Mouse (Mus musculus) Patski (cell line): ENCODE data around the gene Galnt9. TPM values are rescaled to one million over a fixed set of nuclear protein-coding genes. Genes with fewer than 3 reads are reported as not detected.

Experiments
- ATAC-seq: fragments of 100-300 bp; one replicate; pipeline ENCODE4 v1.8.0; 2021
- CTCF ChIA-PET: fragments of 350-600 bp; sonication (Branson Sonifier 250); formaldehyde crosslinking; loops from one replicate; lab custom pipeline; 2022; ENCODE audit warnings: inconsistent platforms; lab: Charles Lee
- POLR2A ChIA-PET: fragments of 350-600 bp; sonication (Branson Sonifier 250); formaldehyde crosslinking; loops from one replicate; lab custom pipeline; 2022; ENCODE audit warnings: antibody characterized with exemption, inconsistent platforms; lab: Charles Lee
- DNase-seq: peaks from one replicate; pipeline ENCODE4 v3.0.0-alpha.2; 2011; ENCODE audit warnings: low read depth, low spot score
- H3K27me3 ChIP-seq: fragments of 371-371 bp; one replicate; pipeline ENCODE4 v1.5.1; 2021
- CTCF ChIP-seq: fragments of 100-300 bp; IDR thresholded peaks from one replicate; pipeline ENCODE4 v1.5.1; 2021
- in situ Hi-C: fragments of 300-500 bp; cut with MboI; formaldehyde crosslinking; loops from 3 replicates; pipeline ENCODE4 v1.11.1; 2018; ENCODE audit warnings: low pct_unique_long_range_greater_than_20kb, mixed read lengths
- polyA plus RNA-seq: library from polyadenylated mRNA; unstranded; gene quantifications from one replicate; pipeline ENCODE4 v1.2.3, GENCODE M21; 2021

Gene Galnt9
- polyA plus RNA-seq, 1 experiment from 2014 or later = not detected

DNA sequence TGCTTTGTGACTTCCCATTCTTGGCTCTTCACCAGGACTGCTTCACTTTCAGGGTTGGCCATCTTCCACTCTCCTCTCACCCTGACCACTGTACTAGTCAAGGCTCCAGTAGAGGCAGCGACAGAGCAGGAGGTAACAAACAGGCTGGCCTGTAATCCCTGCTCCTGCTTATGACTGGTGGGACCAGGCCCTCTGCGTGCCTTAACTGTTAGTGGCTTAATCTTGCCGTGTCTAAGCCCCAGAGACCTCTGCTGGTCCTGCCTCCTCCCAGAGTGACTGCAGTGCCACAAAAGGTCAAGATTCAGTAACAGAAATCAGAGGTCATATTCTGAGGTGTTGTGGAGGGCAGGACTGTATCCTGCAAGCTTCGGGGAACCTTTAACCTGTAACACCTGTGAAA lies 13.1 kb upstream of the Galnt9 start:
- TF ChIP-seq CTCF = no peak
- CTCF ChIA-PET = no interaction called here
- POLR2A ChIA-PET = no interaction called here
- no peak for ATAC-seq
- peaks cover 11% of the 10 kb centered on the region for H3K27me3 ChIP-seq
- in situ Hi-C loops = no loop called here
- no peak for DNase-seq

DNA sequence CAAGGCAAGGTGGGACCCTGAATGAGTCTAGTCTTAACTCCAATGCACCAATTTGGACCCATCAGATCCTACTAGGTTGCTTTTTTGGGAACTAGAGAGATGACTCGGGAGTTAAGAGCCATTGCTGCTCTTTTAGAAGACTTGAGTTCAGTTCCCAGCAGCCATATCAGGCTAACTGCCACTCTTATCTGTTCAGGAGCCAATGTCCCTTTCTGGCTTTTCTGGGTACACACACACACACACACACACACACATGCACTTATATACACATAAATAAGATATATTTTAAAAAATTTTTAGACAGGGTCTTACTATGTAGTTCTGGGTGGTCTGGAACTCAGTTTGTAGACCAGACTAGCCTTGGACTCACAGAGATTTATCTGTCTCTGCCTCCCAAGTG lies 9.8 kb upstream of the Galnt9 start:
- ChIA-PET POLR2A (interaction anchor here (0.6 kb wide), 1 partner anchor 96 kb away, joined by 3 read pairs; no protein-coding TSS in a partner anchor), CTCF (no interaction called here)
- no peak for ATAC-seq
- in situ Hi-C loops = no loop called here
- TF ChIP-seq CTCF = no peak
- DNase-seq = no peak
- peaks cover 11% of the 10 kb centered on the region for H3K27me3 ChIP-seq

DNA sequence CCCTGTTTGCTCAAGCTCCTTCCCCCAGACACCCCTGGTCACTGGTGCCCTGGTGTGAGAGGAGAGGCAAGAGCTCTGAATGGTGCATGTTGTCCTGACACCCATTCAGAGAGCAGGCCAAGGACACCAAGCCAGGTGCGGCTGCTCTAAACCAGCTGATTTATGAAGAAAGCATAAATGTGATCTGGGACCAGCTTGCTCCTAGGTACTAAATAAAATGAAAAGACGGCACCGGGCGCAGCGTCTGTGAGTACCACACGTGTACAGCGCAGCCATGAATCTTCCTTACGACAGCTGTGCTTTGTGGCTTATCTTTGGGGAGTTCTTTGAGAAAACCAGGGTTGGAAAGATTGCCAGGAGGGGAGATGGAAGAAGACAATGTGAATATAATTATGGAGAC lies 8.2 kb upstream of the Galnt9 start:
- ATAC-seq (no peak), DNase-seq (no peak)
- peaks cover 6% of the 10 kb centered on the region for H3K27me3 ChIP-seq
- CTCF ChIA-PET = no interaction called here
- in situ Hi-C loops = no loop called here
- TF ChIP-seq CTCF = no peak
- POLR2A ChIA-PET = interaction anchor here (0.7 kb wide), 1 partner anchor 177 kb away, joined by 3 read pairs; no protein-coding TSS in a partner anchor

DNA sequence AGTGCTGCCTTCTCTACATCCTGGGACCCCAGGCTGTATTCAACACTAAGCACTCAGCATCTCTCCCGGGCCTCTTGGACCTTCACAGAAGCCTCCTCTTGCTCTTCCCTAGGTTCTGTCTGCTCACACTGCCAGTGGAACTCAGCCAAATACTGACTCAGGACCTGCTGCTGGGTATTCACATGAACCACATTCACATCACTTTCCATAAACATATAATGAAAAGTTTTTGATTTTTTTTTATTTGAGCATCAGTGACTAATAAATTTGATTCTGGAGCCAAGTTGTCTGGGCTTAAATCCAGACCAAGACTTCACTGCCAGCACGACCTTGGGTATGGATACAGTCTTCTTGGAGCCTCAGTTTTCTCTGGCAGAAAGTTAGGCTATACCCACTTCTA lies 3.2 kb upstream of the Galnt9 start:
- DNase-seq = peak; percentile 33
- ChIA-PET POLR2A (interaction anchor here (1.0 kb wide), 1 partner anchor 67 kb away, joined by 3 read pairs; no protein-coding TSS in a partner anchor), CTCF (no interaction called here)
- peaks cover 16% of the 10 kb centered on the region for H3K27me3 ChIP-seq
- in situ Hi-C loops = no loop called here
- TF ChIP-seq CTCF = no peak
- ATAC-seq = no peak

DNA sequence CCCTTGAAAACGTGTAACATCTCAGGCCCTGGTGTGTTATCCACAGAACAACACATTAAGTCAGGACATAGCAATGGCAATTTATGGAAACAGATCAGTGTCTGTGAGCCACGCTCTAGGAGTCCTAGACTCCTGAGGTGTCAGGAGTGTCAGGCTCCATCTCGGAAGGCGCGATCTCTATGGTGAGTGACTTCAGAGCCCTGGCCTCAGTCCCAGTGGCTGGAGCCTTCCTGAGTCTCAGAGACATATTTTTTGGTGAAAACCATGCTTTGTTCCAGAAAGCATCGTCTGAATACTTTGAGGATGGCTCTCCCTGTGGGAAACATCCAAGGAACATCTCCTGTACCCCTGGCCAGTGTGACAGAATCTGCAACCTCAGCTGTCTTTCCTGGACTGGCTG lies 2.7 kb upstream of the Galnt9 start:
- ATAC-seq (no peak), DNase-seq (no peak)
- CTCF ChIA-PET = no interaction called here
- no peak for TF ChIP-seq CTCF
- peaks cover 16% of the 10 kb centered on the region for H3K27me3 ChIP-seq
- in situ Hi-C loops = no loop called here
- POLR2A ChIA-PET = no interaction called here

DNA sequence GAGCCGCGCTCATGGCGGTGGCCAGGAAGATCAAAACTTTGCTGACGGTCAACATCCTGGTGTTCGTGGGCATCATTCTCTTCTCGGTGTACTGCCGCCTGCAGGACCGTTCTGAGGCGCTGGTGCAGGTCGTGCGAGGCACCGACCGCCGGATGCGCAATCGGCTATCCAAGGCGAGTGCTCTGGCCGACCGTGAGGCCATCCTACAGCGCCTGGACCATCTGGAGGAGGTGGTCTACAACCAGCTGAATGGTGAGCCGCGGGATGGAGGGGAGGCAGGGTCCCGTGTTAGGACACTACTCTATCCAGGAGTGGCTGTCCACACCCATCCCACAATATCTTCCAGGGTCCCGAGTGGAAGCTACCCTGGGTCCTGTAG lies 525 bp downstream of the Galnt9 start:
- peaks cover 41% of the 10 kb centered on the region for H3K27me3 ChIP-seq
- CTCF ChIA-PET = no interaction called here
- in situ Hi-C loops = no loop called here
- POLR2A ChIA-PET = no interaction called here
- DNase-seq = no peak
- no peak for TF ChIP-seq CTCF
- no peak for ATAC-seq

DNA sequence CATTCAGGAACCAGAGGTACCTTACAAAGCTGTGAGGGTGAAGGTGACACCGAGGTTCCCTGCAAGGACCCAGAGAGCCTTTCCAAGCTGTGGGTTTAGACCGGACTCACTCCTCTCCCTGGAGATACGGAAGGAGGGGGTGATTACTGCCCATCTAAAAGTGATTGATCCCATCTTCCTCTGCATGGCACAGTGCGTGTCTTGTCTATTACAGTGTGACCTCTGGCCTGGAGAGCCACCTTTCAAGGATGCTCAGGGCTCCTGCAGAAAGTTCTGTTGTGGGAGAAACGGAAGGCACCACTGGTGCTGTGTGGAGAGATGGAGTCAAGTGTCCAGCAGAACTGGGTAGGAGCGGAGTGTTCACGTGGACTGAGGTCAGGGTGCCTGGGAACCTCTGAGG lies 1.2 kb downstream of the Galnt9 start:
- ChIA-PET POLR2A (no interaction called here), CTCF (no interaction called here)
- no peak for ATAC-seq
- no peak for TF ChIP-seq CTCF
- peaks cover 44% of the 10 kb centered on the region for H3K27me3 ChIP-seq
- no peak for DNase-seq
- in situ Hi-C loops = no loop called here

DNA sequence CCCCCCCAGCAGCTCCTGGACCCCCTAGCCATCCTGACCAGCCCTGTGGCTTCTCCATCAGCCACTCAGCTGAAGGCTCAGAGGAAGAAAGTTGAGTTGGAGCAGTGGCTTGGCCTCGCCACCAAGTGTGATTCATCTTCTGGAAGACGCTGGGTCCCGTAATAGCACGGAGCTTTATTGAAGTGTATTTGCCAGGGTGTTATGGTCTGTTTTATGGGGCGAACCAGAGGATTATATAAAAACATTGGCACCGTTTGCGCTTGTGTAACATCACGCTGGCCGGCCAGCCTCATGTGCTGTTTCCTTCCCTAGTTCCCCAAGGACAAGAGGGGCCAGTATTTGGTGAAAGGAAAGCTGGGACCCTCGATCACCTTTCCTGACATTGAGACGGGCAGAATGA lies 2.0 kb downstream of the Galnt9 start:
- ATAC-seq (no peak), DNase-seq (no peak)
- in situ Hi-C loops = no loop called here
- peaks cover 48% of the 10 kb centered on the region for H3K27me3 ChIP-seq
- POLR2A ChIA-PET = no interaction called here
- TF ChIP-seq CTCF = no peak
- CTCF ChIA-PET = no interaction called here

DNA sequence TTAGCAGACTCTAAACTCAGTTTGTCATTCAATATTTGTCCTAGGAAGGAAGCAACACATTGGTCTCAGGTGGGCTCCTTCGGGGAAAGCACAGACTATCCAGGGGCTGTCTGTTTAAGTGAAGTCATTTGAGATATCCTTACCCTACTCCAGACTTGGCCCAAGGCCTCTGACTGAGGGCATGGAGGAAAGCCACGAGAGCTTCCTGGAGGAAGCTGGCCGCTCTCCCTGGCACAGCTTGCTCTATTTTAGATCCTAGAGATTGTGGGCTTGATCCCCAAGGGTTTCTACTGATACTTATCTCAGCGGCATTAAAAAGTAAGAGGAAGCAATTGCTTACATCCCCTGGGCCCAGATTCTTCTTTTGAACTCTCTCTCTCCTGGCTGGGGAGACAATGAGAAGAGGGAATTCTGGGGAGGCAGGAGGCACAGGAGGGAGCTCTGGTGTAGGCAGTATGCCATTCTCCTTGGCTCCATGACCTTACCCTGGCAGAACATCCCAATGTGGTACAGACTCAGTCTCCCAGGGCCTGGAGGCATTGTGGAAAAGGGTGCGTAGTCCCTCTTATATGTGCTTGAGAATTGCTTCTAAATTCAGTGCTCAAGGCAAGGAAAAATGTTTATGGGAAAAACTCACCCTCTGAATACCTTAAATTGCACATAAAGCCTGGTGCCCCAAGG lies 2.7 kb downstream of the Galnt9 start:
- peaks cover 56% of the 10 kb centered on the region for H3K27me3 ChIP-seq
- POLR2A ChIA-PET = no interaction called here

DNA sequence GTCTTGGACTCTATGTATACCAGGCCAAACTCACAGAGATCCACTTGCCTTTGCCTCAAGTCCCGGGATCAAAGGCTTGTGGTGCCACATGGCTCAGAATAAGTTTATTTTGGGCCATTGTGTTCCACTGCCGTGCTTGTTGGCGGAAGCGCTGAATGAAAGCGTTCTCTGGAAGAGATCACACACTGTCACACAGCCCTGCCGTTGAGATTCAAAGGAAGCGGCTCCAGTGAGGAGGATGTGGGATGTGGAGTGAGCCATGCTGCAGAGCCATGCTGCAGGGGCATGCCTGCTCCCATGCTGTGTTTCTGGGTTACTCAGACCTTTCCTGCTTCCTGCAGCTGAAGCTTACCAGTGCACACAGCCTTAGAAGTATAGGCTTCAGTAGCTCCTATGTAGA lies 4.3 kb downstream of the Galnt9 start:
- H3K27me3 ChIP-seq = peaks cover 63% of the 10 kb centered on the region
- CTCF ChIA-PET = no interaction called here
- POLR2A ChIA-PET = no interaction called here
- no peak for DNase-seq
- in situ Hi-C loops = no loop called here
- ATAC-seq = no peak
- TF ChIP-seq CTCF = no peak

More for the DNA sequence above, 2.7 kb downstream of the Galnt9 start:
- TF ChIP-seq CTCF = no peak
- DNase-seq = no peak
- CTCF ChIA-PET = no interaction called here
- in situ Hi-C loops = no loop called here
- no peak for ATAC-seq

DNA sequence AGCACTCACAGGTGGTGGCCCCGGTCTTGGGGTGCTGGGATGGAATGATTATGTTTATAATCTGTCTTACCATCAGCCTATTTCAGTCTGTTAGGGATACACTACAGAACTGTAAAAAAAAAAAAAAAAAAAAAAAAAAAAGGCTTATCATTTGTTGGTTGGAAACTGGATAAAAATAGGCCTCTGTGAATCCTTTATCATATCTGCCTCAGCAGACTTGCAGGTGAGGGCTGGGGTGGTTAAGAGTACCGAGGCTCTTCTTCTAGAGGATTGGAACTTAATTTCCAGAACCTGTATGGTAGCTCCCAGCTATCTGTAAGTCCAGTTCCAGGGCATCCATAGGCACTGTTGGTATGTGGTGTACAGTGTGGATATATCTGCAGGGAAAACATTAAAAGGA lies 6.0 kb downstream of the Galnt9 start:
- no peak for TF ChIP-seq CTCF
- in situ Hi-C loops = no loop called here
- ChIA-PET CTCF (no interaction called here), POLR2A (interaction anchor here (0.7 kb wide), 2 partner anchors 43 to 55 kb away, joined by 4 to 7 read pairs; no protein-coding TSS in a partner anchor)
- ATAC-seq = no peak
- no peak for DNase-seq
- peaks cover 62% of the 10 kb centered on the region for H3K27me3 ChIP-seq

DNA sequence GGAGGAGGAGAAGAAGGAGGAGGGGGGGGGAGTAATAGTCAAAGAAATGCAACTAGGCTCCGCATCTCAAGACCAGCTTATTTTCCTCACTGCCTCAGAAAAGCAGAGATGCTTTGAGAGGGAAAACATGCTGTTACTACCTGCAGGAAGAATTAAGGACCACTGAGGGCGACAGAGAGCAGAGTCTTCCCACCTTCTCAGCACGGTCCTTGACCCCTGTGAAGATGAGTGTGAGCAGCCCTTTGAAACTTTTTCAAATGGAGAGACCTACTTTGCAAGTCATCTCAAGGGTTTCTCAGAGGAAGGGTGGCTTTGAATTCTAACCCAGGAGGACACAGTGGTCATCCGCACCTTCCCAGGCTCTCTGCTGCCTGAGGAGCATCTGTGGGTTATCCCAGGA lies 6.7 kb downstream of the Galnt9 start:
- no peak for ATAC-seq
- peaks cover 56% of the 10 kb centered on the region for H3K27me3 ChIP-seq
- ChIA-PET POLR2A (no interaction called here), CTCF (no interaction called here)
- no peak for TF ChIP-seq CTCF
- DNase-seq = no peak
- in situ Hi-C loops = no loop called here
